Mouse (Mus musculus): Measurements from ENCODE around the gene Fastk.

GRCm38 (mm10) chr5:24444746-24445427, at the start of gene Fastk:
- no peak for TF ChIP-seq CTCF (IDR thresholded peaks at IDR 0.05; ENCODE audit: insufficient read depth, low read depth, low read length)
- peak; percentile 89 for TF ChIP-seq POLR2A (IDR thresholded peaks at IDR 0.05; ENCODE audit: insufficient read depth, low read depth, low read length)

Measured in olfactory bulb, adult 2 months (tissue).